Mouse (Mus musculus) small intestine, adult 2 months (tissue): ENCODE results near the gene Phf5a.

Source experiments
- CTCF ChIP-seq: fragments of 200-500 bp; IDR thresholded peaks from 2 replicates; pipeline ENCODE4 v1.5.1; 2012; ENCODE audit warnings: low read depth, mild to moderate bottlenecking, control low read depth, inconsistent platforms, low read length, moderate library complexity, mixed read lengths; ENCODE audit not compliant: insufficient replicate concordance, insufficient read length; ENCODE audit errors: extremely low read depth
- POLR2A ChIP-seq: fragments of 200-500 bp; IDR thresholded peaks from 2 replicates; pipeline ENCODE4 v1.6.1; 2012; ENCODE audit warnings: low read depth, mild to moderate bottlenecking, control low read depth, inconsistent platforms, low read length, moderate library complexity

DNA sequence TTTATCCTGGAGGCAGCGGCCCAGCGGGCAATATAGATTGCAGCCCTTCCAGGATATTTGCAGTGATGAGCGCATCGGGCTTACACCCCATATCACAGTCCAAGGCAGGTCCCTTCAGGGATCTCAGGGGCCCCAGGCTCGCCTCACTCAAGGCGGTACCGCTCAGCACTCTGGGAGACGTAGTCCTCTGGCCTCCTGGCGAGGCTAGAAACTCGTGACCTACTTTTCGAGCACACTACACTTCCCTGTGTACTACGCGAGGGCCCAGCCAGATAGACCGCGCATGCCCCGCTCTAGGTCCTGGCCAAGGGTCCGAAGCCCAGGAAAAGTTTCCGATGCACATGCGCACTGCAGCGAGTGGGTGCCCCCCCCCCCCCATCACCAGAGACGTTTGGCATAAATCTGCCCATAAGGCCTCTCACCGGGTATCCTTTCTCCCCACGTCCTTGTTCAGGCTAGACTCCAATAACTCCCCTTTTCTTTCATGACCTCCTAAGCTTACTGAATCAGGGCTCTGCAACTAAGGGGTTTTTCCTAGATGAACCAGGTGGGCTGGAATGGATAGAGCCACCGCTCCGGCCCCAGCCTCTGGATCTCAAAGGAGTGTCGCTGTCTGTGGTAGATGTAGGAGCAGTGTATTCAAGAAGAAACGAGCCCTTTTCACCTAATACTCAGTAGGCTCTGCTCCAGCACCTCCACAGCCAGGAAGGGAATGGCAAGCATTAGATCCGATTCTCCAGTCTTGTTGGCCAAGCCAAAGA lies 15.5 kb downstream of the Phf5a start:
- no peak for TF ChIP-seq POLR2A
- TF ChIP-seq CTCF, result no peak
